Mouse (Mus musculus) gastrocnemius, postnatal 14 days (tissue): Measurements from ENCODE around the gene Polr2g. TPM values are rescaled to one million over a fixed set of nuclear protein-coding genes. Genes with fewer than 3 reads are reported as not detected.
"Not testable (repeated sequence)": the region's sequence is repeated elsewhere in the genome, so short reads cannot be mapped to it uniquely, and the experiment has no call there.

ENCODE experiments used
- DNase-seq: peaks from one replicate; pipeline ENCODE4 v3.0.0; 2021; ENCODE audit warnings: mixed read lengths
- intact Hi-C: fragments of 180-260 bp; cut with DNase I; formaldehyde crosslinking; loops from one replicate; pipeline ENCODE4 v1.15.1; 2025; ENCODE audit warnings: low total_unique reads
- long read RNA-seq, 2 experiments: library from polyadenylated mRNA; stranded (forward); transcript quantifications; one replicate each; pipeline ENCODE4 v2.0.0; 2021
- total RNA-seq, 2 experiments: library from RNA; stranded (reverse); gene quantifications; 2 replicates each; pipeline ENCODE4 v1.2.3; 2021

The Polr2g gene
- 10 to 100 TPM; 34.1 to 35.5 TPM for total RNA-seq
- long read RNA-seq, experiment 1, transcript Polr2g-201 (8 exons, 890 nt) = major isoform, 14 of 19 reads
- long read RNA-seq, experiment 1, partial matches to known transcripts = 1 of 19 reads
- long read RNA-seq, experiment 1, other reads (novel, unspliced or antisense) = 2 of 19 reads
- long read RNA-seq, experiment 2, transcript Polr2g-201 (8 exons, 890 nt) = major isoform, 16 of 21 reads
- long read RNA-seq, experiment 2, partial matches to known transcripts = 2 of 21 reads
- long read RNA-seq, experiment 2, other reads (novel, unspliced or antisense) = 2 of 21 reads

- peak; percentile 88 for DNase-seq
- intact Hi-C loops = no loop called here
Observed at GRCm38 (mm10) chr19:8798264-8798946, at the start of gene Polr2g. Gene Polr2g (minus strand): TSS chr19:8798577.

GRCm38 (mm10) chr19:8844371-8845129 is 46.2 kb upstream of the Polr2g start:
- intact Hi-C loops = loop anchor here (5.0 kb wide), 2 partner anchors 118 to 263 kb away; no protein-coding TSS in a partner anchor
- peak; percentile 76 for DNase-seq

GRCm38 (mm10) chr19:8842961-8843360 is 44.6 kb upstream of the Polr2g start:
- DNase-seq = no peak
- intact Hi-C loops = no loop called here

GRCm38 (mm10) chr19:8841012-8841411 is 42.6 kb upstream of the Polr2g start:
- no peak for DNase-seq
- intact Hi-C loops = no loop called here

GRCm38 (mm10) chr19:8839908-8840791 is 41.8 kb upstream of the Polr2g start:
- DNase-seq = peak; percentile 76
- intact Hi-C loops = no loop called here

GRCm38 (mm10) chr19:8839103-8839907 is 40.9 kb upstream of the Polr2g start, which contains the start of gene Gng3:
Gene Gng3 (minus strand): TSS chr19:8839194.
- intact Hi-C loops = no loop called here
- DNase-seq = no peak

GRCm38 (mm10) chr19:8838041-8838730 is 39.8 kb upstream of the Polr2g start:
- peak; percentile 38 for DNase-seq
- intact Hi-C loops = no loop called here

- peak; percentile 82 for DNase-seq
Observed at GRCm38 (mm10) chr19:8837251-8837791, 38.9 kb upstream of the Polr2g start, which contains the start of gene Bscl2. Gene Bscl2 (plus strand): TSS chr19:8837467.

GRCm38 (mm10) chr19:8836327-8836726 is 38.0 kb upstream of the Polr2g start:
- DNase-seq, intact Hi-C loops: not testable (repeated sequence)

More at GRCm38 (mm10) chr19:8837251-8837791, 38.9 kb upstream of the Polr2g start, which contains the start of gene Bscl2:
- intact Hi-C loops = no loop called here

GRCm38 (mm10) chr19:8832971-8833370 is 34.6 kb upstream of the Polr2g start:
- intact Hi-C loops = no loop called here
- DNase-seq = no peak

- intact Hi-C loops = no loop called here
- DNase-seq = no peak
Observed at GRCm38 (mm10) chr19:8831262-8831661, 32.9 kb upstream of the Polr2g start.

GRCm38 (mm10) chr19:8830664-8831063 is 32.3 kb upstream of the Polr2g start:
- intact Hi-C loops = no loop called here
- DNase-seq = no peak

GRCm38 (mm10) chr19:8829660-8830059 is 31.3 kb upstream of the Polr2g start, which contains the start of gene AC129217.1:
Gene AC129217.1 (plus strand): TSS chr19:8829773.
- intact Hi-C loops = no loop called here
- DNase-seq = no peak

- intact Hi-C loops = no loop called here
- DNase-seq = no peak
Observed at GRCm38 (mm10) chr19:8822696-8823095, 24.3 kb upstream of the Polr2g start.

GRCm38 (mm10) chr19:8821146-8821545 is 22.8 kb upstream of the Polr2g start:
- intact Hi-C loops = no loop called here

GRCm38 (mm10) chr19:8820424-8820956 is 22.1 kb upstream of the Polr2g start:
- no peak for DNase-seq
- intact Hi-C loops = no loop called here

More at GRCm38 (mm10) chr19:8821146-8821545, 22.8 kb upstream of the Polr2g start:
- no peak for DNase-seq
